Mouse (Mus musculus): ENCODE measurements around the gene Slc38a7.
"Not testable (repeated sequence)": the region's sequence is repeated elsewhere in the genome, so short reads cannot be mapped to it uniquely, and the experiment has no call there.

The Slc38a7 gene

DNA sequence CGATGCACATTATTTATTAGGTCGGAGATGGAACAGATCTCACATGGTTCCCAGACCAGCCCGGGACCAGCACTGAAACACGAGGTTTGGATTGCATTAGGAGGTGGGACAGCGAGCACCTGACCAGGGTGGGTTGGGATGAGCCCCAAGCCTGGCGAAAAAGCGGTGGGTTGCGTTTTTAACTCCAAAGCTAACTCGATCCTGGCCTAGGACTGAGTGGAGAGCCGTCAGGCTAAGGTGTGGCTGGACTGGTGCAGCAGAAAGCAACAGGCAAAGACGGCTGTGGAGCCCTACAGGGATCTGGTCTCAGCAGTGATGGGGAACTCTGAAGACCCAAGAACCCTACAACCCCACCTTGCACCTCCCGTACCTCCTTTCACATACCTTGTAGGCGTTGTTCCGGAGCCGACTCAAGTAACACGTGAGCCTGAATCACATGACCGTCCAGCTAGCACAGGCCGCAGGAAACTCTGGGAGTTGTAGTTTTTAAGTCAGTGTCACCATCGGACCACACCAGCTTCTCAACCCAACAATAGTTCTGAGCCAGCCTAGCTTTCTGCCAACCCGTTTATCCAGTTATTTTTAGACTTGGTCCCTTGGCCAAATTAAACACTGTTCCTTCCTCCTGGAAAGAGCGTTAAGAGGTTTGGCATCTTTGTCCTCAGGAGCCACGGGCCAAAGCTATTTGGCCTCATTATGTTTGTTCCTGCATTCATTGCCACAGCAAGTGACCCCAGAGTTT lies at the start of gene Slc38a7:
Slc38a7 (minus strand) TSS at position 438 of the 742 bp plus-strand sequence.
- peak; percentile 75 to 93 for DNase-seq (ENCODE audit: inconsistent age in 2 of 2, low spot score in 1 of 2)

DNA sequence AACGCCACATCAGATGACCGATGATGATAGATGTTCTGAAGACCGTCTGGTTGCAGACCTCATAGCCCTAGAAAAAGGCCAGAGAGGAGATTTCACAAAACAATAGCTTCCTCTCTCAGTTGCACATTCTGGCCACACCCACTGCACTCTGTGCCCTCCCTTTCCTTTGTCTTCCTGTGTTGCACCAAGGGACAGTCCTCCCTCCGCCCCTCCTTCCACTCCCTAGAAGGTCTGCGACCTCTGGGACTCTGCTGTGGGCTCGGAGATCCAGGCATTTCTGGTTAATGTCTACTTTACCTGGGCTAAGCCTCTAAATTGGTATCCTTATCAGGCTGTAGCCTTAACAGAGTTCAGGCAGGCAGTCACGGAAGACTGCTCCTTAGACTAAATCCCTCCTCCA lies 48.5 kb upstream of the Slc38a7 start:
- no peak for DNase-seq (ENCODE audit: inconsistent age in 2 of 2, low spot score in 1 of 2)

GRCm38 (mm10) chr8:95893701-95894100 lies 40.4 kb upstream of the Slc38a7 start:
- DNase-seq (ENCODE audit: inconsistent age in 2 of 2, low spot score in 1 of 2), result no peak

DNA sequence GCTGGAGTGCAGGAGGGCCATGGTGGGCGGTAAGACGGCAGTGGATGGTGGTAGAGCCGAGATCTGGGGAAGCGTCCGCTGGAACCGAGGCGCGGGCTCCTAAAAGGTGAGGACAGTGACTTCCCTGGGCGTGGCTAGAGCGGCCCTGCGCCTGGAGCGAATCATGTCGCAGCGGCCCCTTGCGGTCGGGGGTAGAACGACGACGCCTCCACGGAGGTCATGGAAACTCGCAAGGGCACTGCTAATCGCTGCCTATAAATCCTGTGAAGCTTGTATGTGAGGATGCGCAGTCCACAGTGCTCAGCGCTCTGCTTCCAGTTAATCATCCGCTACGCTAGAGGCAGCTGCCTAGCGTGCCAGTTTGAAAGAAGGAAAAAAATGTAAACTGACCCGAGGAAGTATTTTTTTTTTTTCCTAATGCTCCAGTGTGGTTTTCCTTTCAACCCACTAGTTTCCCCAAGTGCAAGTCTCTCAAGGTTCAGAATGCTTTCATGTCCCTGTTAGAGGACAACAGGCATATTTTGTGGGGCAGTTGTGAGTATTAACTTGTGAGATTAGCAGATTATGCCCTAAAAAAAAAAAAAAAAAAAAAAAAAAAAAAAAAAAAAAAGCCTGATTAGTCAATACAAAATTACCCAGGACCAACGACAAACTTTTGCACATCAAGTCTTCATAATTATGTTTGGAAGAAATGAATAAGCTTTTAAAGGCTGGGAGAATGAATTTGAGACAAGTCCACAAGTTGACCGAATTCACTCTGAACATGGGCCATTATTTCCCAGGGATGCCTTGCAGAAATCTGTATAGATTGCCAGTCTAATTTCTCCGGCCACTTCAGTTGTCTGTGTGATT lies 35.2 kb upstream of the Slc38a7 start, which contains the start of gene Got2:
Got2 (minus strand) TSS at position 263 of the 852 bp plus-strand sequence.
- DNase-seq (ENCODE audit: inconsistent age in 2 of 2, low spot score in 1 of 2), result peak; percentile 90 to 97

GRCm38 (mm10) chr8:95887578-95888284 lies 34.4 kb upstream of the Slc38a7 start:
- DNase-seq (ENCODE audit: inconsistent age in 2 of 2, low spot score in 1 of 2), result peak; percentile 84 to 92

GRCm38 (mm10) chr8:95886647-95887577 lies 33.6 kb upstream of the Slc38a7 start:
- peak; percentile 68 to 85 for DNase-seq (ENCODE audit: inconsistent age in 2 of 2, low spot score in 1 of 2)

DNA sequence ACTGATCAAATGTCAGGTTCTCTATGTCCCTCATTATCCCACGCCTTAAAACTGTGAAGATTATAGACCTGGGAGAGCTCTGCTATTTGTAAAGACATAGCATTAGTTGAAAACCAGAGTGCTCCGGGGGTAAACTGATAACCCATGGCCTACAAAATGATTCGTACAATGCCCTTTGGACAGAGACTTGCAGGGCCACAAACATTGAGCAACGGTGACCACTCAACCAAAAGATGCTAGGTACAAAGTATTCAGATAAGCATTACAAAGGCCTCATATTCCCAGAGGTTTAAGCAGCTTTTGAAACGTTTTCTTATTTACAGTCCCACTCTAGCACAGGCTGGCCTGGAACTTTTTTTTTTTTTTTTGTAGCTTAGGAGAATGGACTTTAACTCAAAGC lies 32.6 kb upstream of the Slc38a7 start:
- no peak for DNase-seq (ENCODE audit: inconsistent age in 2 of 2, low spot score in 1 of 2)

GRCm38 (mm10) chr8:95885271-95885841 lies 32.0 kb upstream of the Slc38a7 start:
- no peak for DNase-seq (ENCODE audit: inconsistent age in 2 of 2, low spot score in 1 of 2)

GRCm38 (mm10) chr8:95884491-95884890 lies 31.2 kb upstream of the Slc38a7 start:
- no peak for DNase-seq (ENCODE audit: inconsistent age in 2 of 2, low spot score in 1 of 2)

- DNase-seq (ENCODE audit: inconsistent age in 2 of 2, low spot score in 1 of 2), result no peak
Measured at GRCm38 (mm10) chr8:95882191-95882590, 28.9 kb upstream of the Slc38a7 start.

GRCm38 (mm10) chr8:95881576-95881975 lies 28.2 kb upstream of the Slc38a7 start:
- DNase-seq (ENCODE audit: inconsistent age in 2 of 2, low spot score in 1 of 2), result no peak

DNA sequence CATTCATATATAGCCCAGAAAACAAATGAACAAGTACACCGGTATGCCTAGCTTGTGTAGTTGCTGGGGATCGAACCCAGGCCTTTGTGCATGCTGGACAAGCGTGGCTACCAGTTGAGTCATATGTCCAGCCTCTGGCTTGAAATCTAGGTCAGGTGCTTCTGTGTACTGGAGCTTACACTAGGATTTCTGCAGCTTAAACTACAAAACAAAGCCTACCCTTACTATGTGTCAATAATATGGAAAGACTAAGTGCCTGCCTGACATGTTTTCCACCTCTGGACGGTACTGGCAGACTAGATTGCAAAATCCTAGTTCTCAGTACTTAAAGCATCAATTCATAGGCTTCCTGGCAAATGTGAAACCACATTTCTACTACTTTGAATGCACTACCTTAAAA lies 26.5 kb upstream of the Slc38a7 start:
- no peak for DNase-seq (ENCODE audit: inconsistent age in 2 of 2, low spot score in 1 of 2)

DNA sequence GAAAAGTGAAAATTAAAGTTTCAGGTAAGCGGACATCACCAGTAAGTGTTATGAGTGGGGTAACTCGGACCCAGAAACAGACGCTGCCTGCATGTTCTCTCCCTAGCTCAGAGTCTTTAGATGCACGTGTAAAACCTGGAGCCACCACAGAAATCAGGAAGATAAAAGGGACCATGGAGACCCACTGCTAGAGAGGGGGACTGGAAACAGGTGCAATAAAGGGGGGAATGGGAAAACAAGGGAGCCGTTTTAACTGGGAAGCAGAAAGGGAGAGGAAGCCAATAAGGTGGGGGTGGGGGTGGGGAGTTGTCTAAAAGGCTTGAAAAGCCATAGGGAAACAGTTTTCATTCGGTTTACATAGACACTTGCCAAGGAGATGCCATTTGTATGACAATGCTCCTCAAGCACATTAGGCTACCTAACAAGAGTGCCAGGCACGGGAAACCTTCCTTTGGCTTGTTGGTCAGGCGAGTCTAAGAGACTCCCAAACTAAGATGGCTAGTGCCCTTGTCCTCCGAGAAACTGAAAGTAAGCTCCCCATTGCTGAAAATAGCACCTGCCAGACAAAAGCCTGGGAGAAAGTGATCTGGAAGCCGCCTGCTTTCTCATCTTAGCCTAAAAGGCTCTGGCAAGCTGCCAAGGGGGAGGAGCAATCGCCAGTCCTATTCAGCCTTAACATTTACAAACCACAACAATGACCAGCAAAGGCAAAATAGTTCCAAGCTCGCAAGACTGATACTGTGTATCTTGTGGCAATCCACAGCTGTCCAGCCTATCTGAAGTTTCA lies 25.0 kb upstream of the Slc38a7 start:
- DNase-seq (ENCODE audit: inconsistent age in 2 of 2, low spot score in 1 of 2), result peak; percentile 52 to 80

- no peak for DNase-seq (ENCODE audit: inconsistent age in 2 of 2, low spot score in 1 of 2)
Measured at GRCm38 (mm10) chr8:95875270-95875669, 21.9 kb upstream of the Slc38a7 start.

DNA sequence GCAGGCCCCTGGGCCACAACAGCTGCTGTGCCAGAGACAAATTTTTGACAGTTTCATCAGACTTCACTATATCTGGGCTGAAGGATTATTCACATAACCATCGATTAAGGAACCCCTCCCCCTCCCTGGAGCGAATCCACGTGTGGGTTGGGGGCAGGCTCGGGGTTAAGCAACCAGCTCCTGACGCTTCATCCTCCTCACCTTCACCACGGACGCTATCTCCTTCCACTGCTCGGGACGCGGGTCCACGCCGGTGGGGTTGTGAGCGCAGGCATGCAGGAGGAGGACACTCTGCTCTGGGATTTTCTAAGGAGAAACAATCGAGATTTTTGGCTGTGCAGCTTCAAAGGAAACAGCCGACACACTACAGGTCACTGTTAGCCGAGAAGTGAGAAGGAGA lies 18.4 kb upstream of the Slc38a7 start:
- no peak for DNase-seq (ENCODE audit: inconsistent age in 2 of 2, low spot score in 1 of 2)

GRCm38 (mm10) chr8:95864851-95865250 lies 11.5 kb upstream of the Slc38a7 start:
- DNase-seq (ENCODE audit: inconsistent age in 2 of 2, low spot score in 1 of 2), result not testable (repeated sequence)

- not testable (repeated sequence) for DNase-seq (ENCODE audit: inconsistent age in 2 of 2, low spot score in 1 of 2)
Measured at GRCm38 (mm10) chr8:95863761-95864440, 10.6 kb upstream of the Slc38a7 start.

- DNase-seq (ENCODE audit: inconsistent age in 2 of 2, low spot score in 1 of 2), result no peak
Measured at GRCm38 (mm10) chr8:95854174-95854573, 835 bp upstream of the Slc38a7 start.

- peak; percentile 38 to 79 for DNase-seq (ENCODE audit: inconsistent age in 2 of 2, low spot score in 1 of 2)
Measured at GRCm38 (mm10) chr8:95852290-95852689, 1.0 kb downstream of the Slc38a7 start.

Measured in adrenal gland, adult (tissue).